Mouse (Mus musculus): ENCODE results near the gene Ifnab. TPM values are rescaled to one million over a fixed set of nuclear protein-coding genes. Genes with fewer than 3 reads are reported as not detected.

The Ifnab gene
- not detected for total RNA-seq (2021)
- long read RNA-seq, result 0 reads

GRCm38 (mm10) chr4:88691259-88691658, at the start of gene Ifnab:
Gene Ifnab, minus strand, starts transcription at chr4:88691359.
- DNase-seq (ENCODE audit: low spot score in 2 of 2), result no peak

- no peak for DNase-seq (ENCODE audit: low spot score in 2 of 2)
Measured at GRCm38 (mm10) chr4:88739036-88739435, 47.9 kb upstream of the Ifnab start.

- peak; percentile 62 to 66 for DNase-seq (ENCODE audit: low spot score in 2 of 2)
Measured at GRCm38 (mm10) chr4:88738480-88738879, 47.3 kb upstream of the Ifnab start.

GRCm38 (mm10) chr4:88727324-88727723, 36.2 kb upstream of the Ifnab start:
- no peak for DNase-seq (ENCODE audit: low spot score in 2 of 2)

GRCm38 (mm10) chr4:88726727-88727126, 35.6 kb upstream of the Ifnab start:
- DNase-seq (ENCODE audit: low spot score in 2 of 2), result no peak

- DNase-seq (ENCODE audit: low spot score in 2 of 2), result no peak
Measured at GRCm38 (mm10) chr4:88723497-88724090, 32.4 kb upstream of the Ifnab start.

- peak; percentile 91 to 93 for DNase-seq (ENCODE audit: low spot score in 2 of 2)
Measured at GRCm38 (mm10) chr4:88721791-88722721, 30.9 kb upstream of the Ifnab start, which contains the start of the genes Gm26566 and Klhl9. Gene Gm26566, plus strand, starts transcription at chr4:88721805. Gene Klhl9, minus strand, starts transcription at chr4:88722465.

- no peak for DNase-seq (ENCODE audit: low spot score in 2 of 2)
Measured at GRCm38 (mm10) chr4:88718715-88719114, 27.6 kb upstream of the Ifnab start.

- no peak for DNase-seq (ENCODE audit: low spot score in 2 of 2)
Measured at GRCm38 (mm10) chr4:88715059-88715458, 23.9 kb upstream of the Ifnab start.

- DNase-seq (ENCODE audit: low spot score in 2 of 2), result no peak
Measured at GRCm38 (mm10) chr4:88714281-88714680, 23.1 kb upstream of the Ifnab start.

- DNase-seq (ENCODE audit: low spot score in 2 of 2), result no peak
Measured at GRCm38 (mm10) chr4:88707128-88707826, 16.1 kb upstream of the Ifnab start.

- DNase-seq (ENCODE audit: low spot score in 2 of 2), result no peak
Measured at GRCm38 (mm10) chr4:88705924-88706323, 14.8 kb upstream of the Ifnab start.

- DNase-seq (ENCODE audit: low spot score in 2 of 2), result no peak
Measured at GRCm38 (mm10) chr4:88699301-88699700, 8.1 kb upstream of the Ifnab start.

- no peak for DNase-seq (ENCODE audit: low spot score in 2 of 2)
Measured at GRCm38 (mm10) chr4:88698781-88699180, 7.6 kb upstream of the Ifnab start.

GRCm38 (mm10) chr4:88697753-88698152, 6.6 kb upstream of the Ifnab start:
- no peak for DNase-seq (ENCODE audit: low spot score in 2 of 2)

- DNase-seq (ENCODE audit: low spot score in 2 of 2), result no peak
Measured at GRCm38 (mm10) chr4:88697108-88697507, 5.9 kb upstream of the Ifnab start.

- peak; percentile 84 to 86 for DNase-seq (ENCODE audit: low spot score in 2 of 2)
Measured at GRCm38 (mm10) chr4:88696237-88696884, 5.2 kb upstream of the Ifnab start.

- no peak for DNase-seq (ENCODE audit: low spot score in 2 of 2)
Measured at GRCm38 (mm10) chr4:88693392-88693791, 2.2 kb upstream of the Ifnab start.

- no peak for DNase-seq (ENCODE audit: low spot score in 2 of 2)
Measured at GRCm38 (mm10) chr4:88692537-88692936, 1.4 kb upstream of the Ifnab start.

- DNase-seq (ENCODE audit: low spot score in 2 of 2), result no peak
Measured at GRCm38 (mm10) chr4:88683812-88684211, 7.3 kb downstream of the Ifnab start, which contains the start of gene Ifna2. Gene Ifna2, minus strand, starts transcription at chr4:88683912.

- DNase-seq (ENCODE audit: low spot score in 2 of 2), result no peak
Measured at GRCm38 (mm10) chr4:88681353-88681752, 9.8 kb downstream of the Ifnab start.

All from layer of hippocampus, postnatal 10 days (tissue).